Mouse (Mus musculus) embryonic facial prominence, embryonic 15.5 days (tissue): Measurements from ENCODE around the gene Anapc7. TPM values are rescaled to one million over a fixed set of nuclear protein-coding genes. Genes with fewer than 3 reads are reported as not detected.
A peak's percentile ranks its signal among the peaks of the same experiment; 100 is the strongest.

Source experiments
- ATAC-seq: fragments of 200-750 bp; cut with Nextera tagmentation; 2 replicates; pipeline ENCODE4 v1.8.0; 2017; ENCODE audit warnings: low read depth, moderate TSS enrichment; ENCODE audit not compliant: insufficient number of reproducible peaks, low FRiP score, low TSS enrichment
- H3K27ac ChIP-seq: fragments of 300-500 bp; sonication (generic); replicated peaks from 2 replicates; pipeline ENCODE4 v1.5.1; 2015; ENCODE audit warnings: mild to moderate bottlenecking, inconsistent platforms
- H3K27me3 ChIP-seq: fragments of 300-500 bp; sonication (generic); 2 replicates; pipeline ENCODE4 v1.6.1; 2015; ENCODE audit warnings: inconsistent platforms
- H3K36me3 ChIP-seq: fragments of 300-500 bp; sonication (generic); 2 replicates; pipeline ENCODE4 v1.6.1; 2015; ENCODE audit warnings: mild to moderate bottlenecking, inconsistent platforms
- H3K4me1 ChIP-seq: fragments of 300-500 bp; sonication (generic); 2 replicates; pipeline ENCODE4 v1.6.1; 2015; ENCODE audit warnings: inconsistent platforms
- H3K4me2 ChIP-seq: fragments of 300-500 bp; sonication (generic); replicated peaks from 2 replicates; pipeline ENCODE4 v1.6.1; 2015; ENCODE audit warnings: mild to moderate bottlenecking, inconsistent platforms
- H3K4me3 ChIP-seq: fragments of 300-500 bp; sonication (generic); replicated peaks from 2 replicates; pipeline ENCODE4 v1.5.1; 2015; ENCODE audit warnings: mild to moderate bottlenecking, inconsistent platforms
- H3K9ac ChIP-seq: fragments of 300-500 bp; sonication (generic); 2 replicates; pipeline ENCODE4 v1.6.1; 2015; ENCODE audit warnings: inconsistent platforms
- H3K9me3 ChIP-seq: fragments of 300-500 bp; sonication (generic); replicated peaks from 2 replicates; pipeline ENCODE4 v1.6.1; 2016; ENCODE audit warnings: inconsistent platforms
- WGBS: fragments of 180-500 bp; shearing (Covaris S2); methylation state at CpG from one replicate; pipeline ENCODE4 v1.1.7; 2015; 5-methylcytosine and 5-hydroxymethylcytosine counted together
- polyA plus RNA-seq: library from polyadenylated mRNA; unstranded; fragments of >200 nt; fragmentation: Nextera tagmentation; extraction: Ambion mirVana; gene quantifications from 2 replicates; pipeline ENCODE4 v1.2.1, GENCODE M21; 2015

Anapc7 gene
- polyA plus RNA-seq, 1 experiment from 2014 or later, result 42.4 TPM

DNA sequence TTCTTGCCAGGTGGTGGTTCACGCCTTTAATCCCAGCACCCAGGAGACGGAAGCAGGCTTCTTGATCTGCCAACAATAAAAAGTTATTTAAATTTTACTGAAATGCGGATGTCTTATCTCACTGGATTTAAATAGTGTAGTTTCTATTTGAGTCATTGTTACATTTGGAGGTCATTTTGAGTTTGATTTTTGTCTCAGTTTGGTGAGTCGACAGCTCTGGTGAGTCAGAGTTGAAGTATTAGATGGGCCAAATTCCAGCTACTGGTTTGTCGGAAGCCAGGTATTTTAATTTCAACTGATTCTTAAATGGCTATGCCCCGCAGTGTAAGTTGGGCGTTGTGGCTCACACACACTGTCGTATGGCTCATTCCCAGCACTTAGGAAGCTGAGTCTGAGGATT, 9.7 kb downstream of the Anapc7 start:
- Histone ChIP-seq H3K9me3 (no peaks in the 10 kb centered on the region), H3K9ac (no peak overlapping the region), H3K4me3 (no peak overlapping the region), H3K27me3 (no peaks in the 10 kb centered on the region), H3K27ac (no peak overlapping the region), H3K4me1 (no peaks in the 10 kb centered on the region), H3K36me3 (peaks cover 85% of the 10 kb centered on the region), H3K4me2 (no peak overlapping the region)
- WGBS, result 90% methylated on average over 8 of the region's 8 CpGs
- ATAC-seq, result no peak

DNA sequence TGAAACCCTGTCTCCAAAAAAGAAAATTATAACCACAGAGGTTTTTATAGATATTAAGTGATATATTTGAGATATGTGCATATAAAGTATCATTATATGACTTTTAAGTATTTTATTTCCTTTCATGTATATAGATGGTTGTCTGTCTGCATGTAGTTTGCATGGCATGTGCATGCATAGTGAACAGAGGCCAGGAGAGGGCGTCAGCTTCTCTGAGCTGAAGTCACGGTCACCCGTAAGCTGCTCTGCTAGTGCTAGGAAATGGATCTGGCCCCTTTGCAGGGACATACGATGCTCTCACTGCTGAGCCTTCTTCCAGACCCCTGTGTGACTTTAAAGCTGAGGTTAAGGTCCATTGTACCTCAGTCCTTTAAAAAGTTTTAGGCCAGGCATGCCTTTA, 13.0 kb downstream of the Anapc7 start:
- Histone ChIP-seq H3K4me1 (no peaks in the 10 kb centered on the region), H3K9ac (no peak overlapping the region), H3K9me3 (no peaks in the 10 kb centered on the region), H3K4me3 (no peak overlapping the region), H3K36me3 (peaks cover 96% of the 10 kb centered on the region), H3K27me3 (no peaks in the 10 kb centered on the region), H3K4me2 (no peak overlapping the region), H3K27ac (no peak overlapping the region)
- 71% methylated on average over 4 of the region's 4 CpGs for WGBS
- ATAC-seq, result no peak

DNA sequence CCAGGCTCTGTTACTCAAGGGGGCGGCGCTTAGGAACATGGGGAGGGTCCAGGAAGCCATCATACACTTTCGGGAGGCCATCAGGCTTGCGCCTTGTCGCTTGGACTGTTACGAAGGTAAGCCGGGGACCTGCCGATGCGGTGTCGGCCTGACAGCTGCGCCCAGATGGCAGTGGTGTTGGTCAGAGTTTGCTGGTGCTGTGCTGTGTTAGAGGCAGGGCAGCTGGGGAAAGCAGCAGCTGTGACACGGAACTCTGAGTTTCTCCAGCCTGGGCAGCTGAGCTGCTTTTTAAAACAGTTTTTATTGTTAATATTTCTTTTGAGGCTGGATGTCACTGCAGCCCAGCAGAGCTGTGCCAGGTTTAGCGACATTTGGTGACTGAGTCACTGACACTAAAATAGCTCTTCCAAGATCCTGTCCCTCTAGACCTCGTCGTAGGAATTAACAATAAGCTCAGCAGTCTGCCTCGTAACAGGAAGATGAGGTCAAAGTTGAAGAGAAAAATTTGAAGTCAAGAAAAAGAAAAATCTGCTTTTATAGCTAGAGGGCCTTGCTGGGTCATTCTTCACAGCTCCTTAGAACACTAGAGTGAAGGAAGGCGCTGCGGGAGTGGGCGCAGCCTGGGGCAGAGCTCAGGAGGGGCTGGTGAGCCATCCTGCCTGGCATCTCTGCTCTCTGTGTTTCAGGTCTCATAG, 18.1 kb downstream of the Anapc7 start:
- H3K27ac ChIP-seq, result peak overlapping the region; percentile 48; the same call in 1 of the 2 replicates
- peaks cover 99% of the 10 kb centered on the region for H3K36me3 ChIP-seq
- H3K9ac ChIP-seq, result no peak overlapping the region
- H3K4me2 ChIP-seq, result no peak overlapping the region
- H3K9me3 ChIP-seq, result no peaks in the 10 kb centered on the region
- peak; percentile 51 for ATAC-seq
- 81% methylated on average over 19 of the region's 19 CpGs for WGBS
- no peaks in the 10 kb centered on the region for H3K4me1 ChIP-seq
- H3K4me3 ChIP-seq, result no peak overlapping the region
- no peaks in the 10 kb centered on the region for H3K27me3 ChIP-seq

DNA sequence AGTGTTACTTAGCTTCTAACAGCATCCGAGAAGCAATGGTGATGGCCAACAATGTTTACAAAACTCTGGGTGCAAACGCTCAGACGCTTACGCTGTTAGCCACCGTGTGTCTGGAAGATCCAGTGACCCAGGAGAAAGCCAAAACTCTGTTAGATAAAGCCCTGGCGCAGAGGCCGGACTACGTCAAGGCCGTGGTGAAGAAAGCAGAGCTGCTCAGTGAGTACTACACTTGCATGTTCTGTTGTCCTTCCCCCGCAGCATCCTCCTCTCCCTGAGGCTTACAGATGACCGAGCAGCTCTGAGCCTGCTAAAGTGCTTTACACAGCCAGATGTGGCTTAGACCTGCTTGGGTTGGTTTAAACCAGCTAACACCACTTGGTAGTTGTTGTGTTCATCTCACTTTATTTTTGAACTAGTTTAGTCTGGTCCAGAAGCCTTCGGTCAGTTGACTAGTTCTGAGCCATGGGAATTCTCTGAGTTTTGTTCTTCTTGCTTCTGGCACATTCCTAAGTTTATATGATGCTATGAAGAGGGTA, 18.7 kb downstream of the Anapc7 start:
- peaks cover 99% of the 10 kb centered on the region for H3K36me3 ChIP-seq
- no peaks in the 10 kb centered on the region for H3K9me3 ChIP-seq
- no peak for ATAC-seq
- H3K4me3 ChIP-seq, result no peak overlapping the region
- 96% methylated on average over 12 of the region's 12 CpGs for WGBS
- peak overlapping the region; percentile 25; the same call in 1 of the 2 replicates for H3K27ac ChIP-seq
- no peaks in the 10 kb centered on the region for H3K27me3 ChIP-seq
- no peaks in the 10 kb centered on the region for H3K4me1 ChIP-seq
- no peak overlapping the region for H3K9ac ChIP-seq
- no peak overlapping the region for H3K4me2 ChIP-seq

DNA sequence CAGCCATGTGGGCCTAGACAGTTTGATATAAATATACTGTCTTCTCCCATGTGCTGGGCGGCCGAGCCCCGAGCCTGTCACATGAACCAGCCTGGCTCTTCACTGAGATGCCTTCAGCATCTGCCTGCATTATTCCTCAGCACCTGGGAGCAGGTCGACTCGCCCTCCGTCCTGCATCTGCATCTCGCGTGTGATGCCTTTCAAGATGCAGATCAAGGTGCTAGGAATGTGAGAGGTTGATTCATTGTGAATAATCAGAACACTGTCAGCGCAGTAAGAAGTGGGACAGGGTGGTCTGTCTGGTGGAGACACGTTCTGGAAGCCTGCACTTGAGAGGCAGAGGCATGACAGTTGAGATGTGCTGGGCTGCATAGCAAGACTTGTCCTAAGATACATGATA, 23.0 kb downstream of the Anapc7 start:
- H3K27ac ChIP-seq, result no peak overlapping the region
- H3K4me1 ChIP-seq, result no peaks in the 10 kb centered on the region
- H3K9ac ChIP-seq, result no peak overlapping the region
- ATAC-seq, result no peak
- no peaks in the 10 kb centered on the region for H3K9me3 ChIP-seq
- H3K4me2 ChIP-seq, result no peak overlapping the region
- 94% methylated on average over 10 of the region's 10 CpGs for WGBS
- no peak overlapping the region for H3K4me3 ChIP-seq
- peaks cover 68% of the 10 kb centered on the region for H3K36me3 ChIP-seq
- H3K27me3 ChIP-seq, result no peaks in the 10 kb centered on the region

DNA sequence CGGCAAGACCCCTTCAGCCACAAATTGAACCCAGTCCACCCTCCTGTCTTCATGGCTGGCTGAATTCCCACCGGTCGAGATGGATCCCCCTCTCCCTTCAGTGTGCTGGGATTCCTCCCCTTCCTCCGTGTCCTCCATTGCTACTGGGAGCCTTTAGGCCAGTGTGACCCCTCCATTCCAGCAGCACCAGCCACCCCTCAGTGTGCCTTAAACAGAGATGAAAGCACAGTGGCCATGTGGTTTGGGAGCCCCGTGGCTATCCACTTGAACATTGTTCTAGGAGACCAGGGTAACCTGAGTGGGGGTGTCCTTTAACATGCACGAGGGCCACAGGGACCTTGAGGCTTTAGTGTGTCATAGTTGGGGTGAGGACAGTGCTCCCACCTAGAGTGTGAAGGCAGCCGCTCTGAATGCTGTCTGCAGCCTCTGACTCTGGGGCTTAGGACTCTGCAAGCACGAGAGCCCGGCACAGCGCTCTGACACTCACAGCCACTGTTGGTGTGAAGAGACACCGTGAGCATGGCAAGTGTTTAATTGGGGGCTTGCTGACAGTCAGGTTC, 23.6 kb downstream of the Anapc7 start:
- Histone ChIP-seq H3K4me1 (no peaks in the 10 kb centered on the region), H3K9me3 (no peaks in the 10 kb centered on the region), H3K27me3 (no peaks in the 10 kb centered on the region), H3K4me2 (no peak overlapping the region), H3K36me3 (peaks cover 62% of the 10 kb centered on the region), H3K27ac (no peak overlapping the region), H3K9ac (no peak overlapping the region), H3K4me3 (no peak overlapping the region)
- ATAC-seq, result no peak
- WGBS, result 85% methylated on average over 11 of the region's 11 CpGs

DNA sequence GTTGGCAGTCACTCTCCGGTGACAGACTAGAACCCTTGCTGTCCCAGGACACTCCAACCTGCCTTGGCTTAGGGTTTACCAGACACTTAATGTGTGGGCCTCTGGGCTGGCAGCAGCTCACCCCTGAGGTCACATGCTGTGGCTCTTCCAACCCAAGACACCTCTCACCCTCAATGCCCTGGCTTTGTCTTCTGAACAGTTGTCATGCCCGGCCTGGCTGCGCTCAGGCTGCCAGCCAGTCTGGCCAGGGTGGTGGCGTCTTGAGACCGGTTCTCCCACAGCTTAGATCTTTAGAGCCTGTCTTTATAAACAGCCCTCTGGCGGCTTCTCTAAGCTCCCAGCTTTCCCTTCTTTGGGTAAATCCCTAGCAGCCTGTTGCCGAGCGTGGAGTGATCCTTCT, 26.4 kb downstream of the Anapc7 start:
- H3K9me3 ChIP-seq, result no peaks in the 10 kb centered on the region
- H3K27ac ChIP-seq, result no peak overlapping the region; the same call in 1 of the 2 replicates
- H3K36me3 ChIP-seq, result peaks cover 46% of the 10 kb centered on the region
- no peak for ATAC-seq
- H3K4me3 ChIP-seq, result no peak overlapping the region
- H3K9ac ChIP-seq, result no peak overlapping the region
- H3K27me3 ChIP-seq, result no peaks in the 10 kb centered on the region
- no peaks in the 10 kb centered on the region for H3K4me1 ChIP-seq
- H3K4me2 ChIP-seq, result no peak overlapping the region
- 72% methylated on average over 8 of the region's 8 CpGs for WGBS

DNA sequence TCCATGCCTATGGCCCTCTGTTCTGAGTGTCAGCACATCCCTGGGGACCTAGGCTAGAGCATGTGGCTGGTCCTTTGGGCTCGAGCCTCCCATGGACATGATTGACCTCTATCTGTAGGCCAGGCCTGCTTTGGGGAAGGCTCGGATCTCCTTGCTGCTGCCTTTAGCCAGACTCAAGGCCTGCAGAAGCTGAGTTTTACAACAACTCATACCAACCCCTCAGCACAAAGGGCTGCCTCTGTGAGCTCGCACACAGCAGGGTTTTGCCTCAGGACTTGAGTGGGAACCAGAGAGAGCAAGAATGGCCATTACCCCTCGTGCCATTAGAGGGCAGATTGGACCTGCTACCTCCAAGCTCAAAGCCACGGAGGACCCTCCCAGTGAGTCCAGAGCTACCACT, 27.4 kb downstream of the Anapc7 start:
- no peak for ATAC-seq
- Histone ChIP-seq H3K4me1 (no peaks in the 10 kb centered on the region), H3K9ac (no peak overlapping the region), H3K4me3 (no peak overlapping the region), H3K27ac (no peak overlapping the region), H3K4me2 (no peak overlapping the region), H3K36me3 (peaks cover 46% of the 10 kb centered on the region), H3K9me3 (no peaks in the 10 kb centered on the region), H3K27me3 (no peaks in the 10 kb centered on the region)
- 76% methylated on average over 5 of the region's 5 CpGs for WGBS

DNA sequence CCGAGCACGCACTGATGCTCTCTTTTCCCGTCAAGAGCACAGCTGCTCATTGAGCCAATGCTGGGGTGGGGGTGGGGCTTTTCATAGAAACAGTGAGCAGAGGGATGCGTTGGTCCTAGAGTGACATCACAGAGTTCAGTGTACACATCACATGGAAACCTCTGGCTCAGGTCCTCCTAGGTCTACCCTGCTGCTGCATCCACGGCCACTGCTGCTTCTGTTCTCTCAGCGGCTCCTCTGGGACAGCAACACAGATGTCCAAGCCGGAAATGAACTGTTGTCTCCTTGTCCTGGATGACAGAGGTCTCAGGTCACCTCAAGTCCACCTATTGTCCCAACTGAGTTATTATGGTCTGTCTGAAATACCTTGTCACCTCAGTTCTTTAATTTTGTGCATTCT, 28.5 kb downstream of the Anapc7 start:
- Histone ChIP-seq H3K4me2 (no peak overlapping the region), H3K4me1 (no peaks in the 10 kb centered on the region), H3K9me3 (no peaks in the 10 kb centered on the region), H3K27me3 (no peaks in the 10 kb centered on the region), H3K36me3 (peaks cover 46% of the 10 kb centered on the region), H3K27ac (no peak overlapping the region), H3K4me3 (no peak overlapping the region), H3K9ac (no peak overlapping the region)
- WGBS, result 65% methylated on average over 7 of the region's 7 CpGs
- ATAC-seq, result no peak

DNA sequence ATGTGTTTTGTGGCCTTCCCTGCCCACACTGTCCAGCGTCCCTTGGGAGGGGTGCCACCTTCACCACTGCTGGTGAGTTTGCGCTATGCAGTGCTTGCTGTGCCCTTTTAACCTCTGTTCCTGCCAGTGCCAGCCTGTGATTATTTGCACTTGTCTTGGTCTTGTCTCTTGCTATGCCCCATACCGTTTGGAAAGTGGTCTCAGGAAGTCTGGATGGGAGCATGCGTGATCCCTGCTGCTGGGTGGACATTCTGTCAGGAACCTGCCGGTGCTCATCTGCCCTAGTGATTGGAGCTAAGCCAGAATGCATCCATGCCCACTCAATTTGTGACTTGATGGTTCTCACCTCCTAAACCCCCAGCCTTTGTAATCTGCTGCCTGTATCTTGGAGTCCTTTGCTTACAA, 29.4 kb downstream of the Anapc7 start:
- Histone ChIP-seq H3K4me1 (no peaks in the 10 kb centered on the region), H3K9me3 (no peaks in the 10 kb centered on the region), H3K27me3 (no peaks in the 10 kb centered on the region), H3K9ac (no peak overlapping the region), H3K4me3 (no peak overlapping the region), H3K36me3 (peaks cover 46% of the 10 kb centered on the region), H3K27ac (0 out of 2 replicates have a peak overlapping the region, but pooled peaks have one; percentile 22), H3K4me2 (no peak overlapping the region)
- ATAC-seq, result no peak
- whole genome bisulfite sequencing, result 79% methylated on average over 5 of the region's 5 CpGs

DNA sequence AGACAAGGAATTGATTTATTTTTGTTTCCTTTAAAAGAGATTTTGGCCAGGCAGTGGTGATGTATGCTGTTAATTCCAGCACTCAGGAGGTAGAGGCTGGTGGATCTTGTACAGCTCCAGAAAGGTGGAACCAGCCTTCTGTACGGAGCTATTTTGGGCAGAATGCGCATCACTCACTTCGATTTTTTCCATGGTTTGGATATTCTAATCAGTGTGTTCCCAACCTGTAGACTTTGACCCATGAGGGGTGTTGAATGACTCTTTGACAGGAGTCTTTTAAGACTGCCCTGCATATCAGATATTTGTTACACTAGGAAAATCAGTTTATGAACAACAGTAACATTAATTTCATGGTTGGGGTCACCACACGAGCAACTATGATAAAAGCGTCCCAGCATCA, 29.8 kb downstream of the Anapc7 start:
- H3K27ac ChIP-seq, result no peak overlapping the region
- no peaks in the 10 kb centered on the region for H3K27me3 ChIP-seq
- H3K36me3 ChIP-seq, result peaks cover 45% of the 10 kb centered on the region
- H3K9me3 ChIP-seq, result no peaks in the 10 kb centered on the region
- no peak overlapping the region for H3K9ac ChIP-seq
- H3K4me3 ChIP-seq, result no peak overlapping the region
- H3K4me1 ChIP-seq, result no peaks in the 10 kb centered on the region
- WGBS, result 83% methylated on average over 5 of the region's 5 CpGs
- ATAC-seq, result no peak
- no peak overlapping the region for H3K4me2 ChIP-seq

DNA sequence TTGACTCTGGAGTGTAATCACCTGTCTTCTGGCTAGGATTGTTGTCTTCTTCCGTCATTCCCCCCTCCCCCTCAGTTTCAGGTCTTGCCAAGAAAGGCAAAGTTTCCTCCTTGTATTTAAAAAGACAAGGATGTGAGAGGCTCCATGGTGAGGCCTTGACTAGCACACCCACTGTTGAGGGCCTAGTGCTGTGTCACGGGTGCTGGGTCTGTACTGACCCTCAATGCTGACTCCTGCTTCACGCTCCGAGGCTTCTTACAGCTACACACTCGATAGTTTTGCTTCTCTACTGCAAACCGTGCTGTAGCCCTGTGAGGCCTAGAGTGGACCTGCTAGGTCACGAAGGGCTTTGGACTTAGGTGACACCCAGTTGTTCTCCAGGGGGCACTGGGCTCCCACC, 30.7 kb downstream of the Anapc7 start:
- Histone ChIP-seq H3K27me3 (no peaks in the 10 kb centered on the region), H3K27ac (no peak overlapping the region), H3K4me3 (no peak overlapping the region), H3K4me1 (no peaks in the 10 kb centered on the region), H3K9me3 (no peaks in the 10 kb centered on the region), H3K4me2 (no peak overlapping the region), H3K9ac (no peak overlapping the region), H3K36me3 (peaks cover 52% of the 10 kb centered on the region)
- WGBS, result 77% methylated on average over 7 of the region's 7 CpGs
- no peak for ATAC-seq
